Mouse (Mus musculus) neural tube, embryonic 14.5 days (tissue): Measurements from ENCODE around the gene Uba1. TPM values are rescaled to one million over a fixed set of nuclear protein-coding genes. Genes with fewer than 3 reads are reported as not detected.

Source experiments
- ATAC-seq: fragments of 200-750 bp; cut with Nextera tagmentation; 2 replicates; pipeline ENCODE4 v1.8.0; 2017; ENCODE audit warnings: low read depth, mild to moderate bottlenecking, moderate TSS enrichment, moderate library complexity
- H3K27ac ChIP-seq: fragments of 300-500 bp; sonication (generic); 2 replicates; pipeline ENCODE4 v1.5.1; 2014; ENCODE audit warnings: low read depth, mild to moderate bottlenecking, control low read depth, low read length, moderate library complexity, mixed read lengths
- H3K27me3 ChIP-seq: fragments of 300-500 bp; sonication (generic); 2 replicates; pipeline ENCODE4 v1.6.1; 2014; ENCODE audit warnings: low read length; ENCODE audit not compliant: control insufficient read depth, insufficient read depth
- H3K36me3 ChIP-seq: fragments of 300-500 bp; sonication (generic); 2 replicates; pipeline ENCODE4 v1.6.1; 2014; ENCODE audit warnings: low read length, mixed read lengths; ENCODE audit not compliant: control insufficient read depth, insufficient read depth
- H3K4me1 ChIP-seq: fragments of 300-500 bp; sonication (generic); 2 replicates; pipeline ENCODE4 v1.6.1; 2014; ENCODE audit warnings: low read length; ENCODE audit not compliant: control insufficient read depth, insufficient read depth
- H3K4me2 ChIP-seq: fragments of 300-500 bp; sonication (generic); 2 replicates; pipeline ENCODE4 v1.6.1; 2014; ENCODE audit warnings: mild to moderate bottlenecking, low read depth, low read length, control low read depth
- H3K4me3 ChIP-seq: fragments of 300-500 bp; sonication (generic); 2 replicates; pipeline ENCODE4 v1.5.1; 2014; ENCODE audit warnings: low read depth, low read length, control low read depth, mixed read lengths
- H3K9ac ChIP-seq: fragments of 300-500 bp; sonication (generic); replicated peaks from 2 replicates; pipeline ENCODE4 v1.6.1; 2014; ENCODE audit warnings: low read depth, mild to moderate bottlenecking, control low read depth, low read length, mixed read lengths
- H3K9me3 ChIP-seq: fragments of 300-500 bp; sonication (generic); 2 replicates; pipeline ENCODE4 v1.6.1; 2016; ENCODE audit warnings: low read length; ENCODE audit not compliant: control insufficient read depth
- WGBS: fragments of 180-500 bp; shearing (Covaris S2); extraction: QIAGEN DNeasy Blood & Tissue Kit; methylation state at CpG from one replicate; pipeline ENCODE4 v1.1.7; 2014; 5-methylcytosine and 5-hydroxymethylcytosine counted together
- polyA plus RNA-seq: library from polyadenylated mRNA; unstranded; fragments of >200 nt; fragmentation: Nextera tagmentation; extraction: Ambion mirVana; gene quantifications from 2 replicates; pipeline ENCODE4 v1.2.1, GENCODE M21; 2014

Uba1 gene
- 318 and 392 TPM in 2 replicates for polyA plus RNA-seq

GRCm38 (mm10) chrX:20658026-20658652, at the start of gene Uba1:
Uba1 (plus strand) TSS chrX:20658326.
- no peaks in the 10 kb centered on the region for H3K9me3 ChIP-seq
- no peaks in the 10 kb centered on the region for H3K4me1 ChIP-seq
- H3K9ac ChIP-seq = peak within 1 kb of the TSS; percentile 21; the same call in 1 of the 2 replicates
- ATAC-seq = peak; percentile 82
- H3K4me2 ChIP-seq = peak within 1 kb of the TSS; percentile 47
- peak within 1 kb of the TSS; percentile 40 for H3K4me3 ChIP-seq
- no peaks in the 10 kb centered on the region for H3K27me3 ChIP-seq
- H3K36me3 ChIP-seq = no peaks in the 10 kb centered on the region
- WGBS = 8% methylated on average over 27 of the region's 27 CpGs
- H3K27ac ChIP-seq = no peak within 1 kb of the TSS

GRCm38 (mm10) chrX:20608500-20608899, 49.6 kb upstream of the Uba1 start:
- ATAC-seq = no peak
- no peaks in the 10 kb centered on the region for H3K9me3 ChIP-seq
- no peak overlapping the region for H3K9ac ChIP-seq
- H3K4me3 ChIP-seq = no peak overlapping the region
- WGBS = 89% methylated on average over 4 of the region's 4 CpGs
- H3K4me1 ChIP-seq = no peaks in the 10 kb centered on the region
- no peak overlapping the region for H3K4me2 ChIP-seq
- no peak overlapping the region for H3K27ac ChIP-seq
- no peaks in the 10 kb centered on the region for H3K27me3 ChIP-seq
- no peaks in the 10 kb centered on the region for H3K36me3 ChIP-seq

- Histone ChIP-seq H3K4me3 (peak overlapping the region; percentile 45), H3K4me2 (peak overlapping the region; percentile 39), H3K9me3 (no peaks in the 10 kb centered on the region), H3K27ac (peak overlapping the region; percentile 81), H3K4me1 (no peaks in the 10 kb centered on the region; the same call in 1 of the 2 replicates), H3K27me3 (no peaks in the 10 kb centered on the region), H3K36me3 (no peaks in the 10 kb centered on the region), H3K9ac (peak overlapping the region; percentile 44; the same call in 1 of the 2 replicates)
- no peak for ATAC-seq
- 21% methylated on average over 17 of the region's 17 CpGs for WGBS
Observed at GRCm38 (mm10) chrX:20616861-20617175, 41.3 kb upstream of the Uba1 start.

GRCm38 (mm10) chrX:20617176-20617902, 40.8 kb upstream of the Uba1 start, which contains the start of the genes Rbm10 and Ndufb11:
Rbm10 (plus strand) TSS chrX:20617503.
Ndufb11 (minus strand) TSS chrX:20617619.
- no peaks in the 10 kb centered on the region for H3K36me3 ChIP-seq
- peak within 1 kb of the TSS; percentile 57 for H3K4me2 ChIP-seq
- 13% methylated on average over 41 of the region's 49 CpGs for whole genome bisulfite sequencing
- peak within 1 kb of the TSS; percentile 85 for H3K27ac ChIP-seq
- ATAC-seq = peak; percentile 97
- no peaks in the 10 kb centered on the region for H3K27me3 ChIP-seq
- peak within 1 kb of the TSS; percentile 48 for H3K9ac ChIP-seq
- peak within 1 kb of the TSS; percentile 45 for H3K4me3 ChIP-seq
- H3K9me3 ChIP-seq = no peaks in the 10 kb centered on the region
- no peaks in the 10 kb centered on the region; the same call in 1 of the 2 replicates for H3K4me1 ChIP-seq

GRCm38 (mm10) chrX:20617903-20618399, 40.2 kb upstream of the Uba1 start:
- no peaks in the 10 kb centered on the region for H3K27me3 ChIP-seq
- H3K4me3 ChIP-seq = peak overlapping the region; percentile 45
- peak overlapping the region; percentile 85 for H3K27ac ChIP-seq
- no peaks in the 10 kb centered on the region for H3K9me3 ChIP-seq
- H3K4me1 ChIP-seq = no peaks in the 10 kb centered on the region; the same call in 1 of the 2 replicates
- no peaks in the 10 kb centered on the region for H3K36me3 ChIP-seq
- ATAC-seq = peak; percentile 65
- H3K9ac ChIP-seq = peak overlapping the region; percentile 48
- H3K4me2 ChIP-seq = peak overlapping the region; percentile 57
- 20% methylated on average over 31 of the region's 31 CpGs for WGBS

GRCm38 (mm10) chrX:20638141-20638540, 20.0 kb upstream of the Uba1 start:
- H3K36me3 ChIP-seq = peaks cover 4% of the 10 kb centered on the region; the same call in 1 of the 2 replicates
- H3K9ac ChIP-seq = no peak overlapping the region
- no peaks in the 10 kb centered on the region for H3K27me3 ChIP-seq
- H3K27ac ChIP-seq = no peak overlapping the region
- WGBS = 90% methylated on average over 2 of the region's 2 CpGs
- H3K9me3 ChIP-seq = no peaks in the 10 kb centered on the region
- H3K4me3 ChIP-seq = no peak overlapping the region
- no peaks in the 10 kb centered on the region for H3K4me1 ChIP-seq
- no peak overlapping the region for H3K4me2 ChIP-seq
- ATAC-seq = no peak

- H3K27me3 ChIP-seq = no peaks in the 10 kb centered on the region
Observed at GRCm38 (mm10) chrX:20644780-20645179, 13.3 kb upstream of the Uba1 start.

GRCm38 (mm10) chrX:20657593-20657992, 533 bp upstream of the Uba1 start:
- H3K36me3 ChIP-seq = no peaks in the 10 kb centered on the region
- peak overlapping the region; percentile 47; the same call in 1 of the 2 replicates for H3K4me2 ChIP-seq
- H3K4me1 ChIP-seq = no peaks in the 10 kb centered on the region
- H3K4me3 ChIP-seq = peak overlapping the region; percentile 40; the same call in 1 of the 2 replicates
- 28% methylated on average over 5 of the region's 5 CpGs for WGBS
- H3K9me3 ChIP-seq = no peaks in the 10 kb centered on the region
- no peak overlapping the region for H3K9ac ChIP-seq
- 0 out of 2 replicates have a peak, but pooled peaks have one; percentile 0 for ATAC-seq
- H3K27me3 ChIP-seq = no peaks in the 10 kb centered on the region
- H3K27ac ChIP-seq = no peak overlapping the region

More at GRCm38 (mm10) chrX:20644780-20645179, 13.3 kb upstream of the Uba1 start:
- Histone ChIP-seq H3K36me3 (peaks cover 10% of the 10 kb centered on the region; the same call in 1 of the 2 replicates), H3K4me3 (no peak overlapping the region), H3K27ac (no peak overlapping the region), H3K9me3 (no peaks in the 10 kb centered on the region), H3K4me2 (no peak overlapping the region), H3K4me1 (no peaks in the 10 kb centered on the region), H3K9ac (no peak overlapping the region)
- 86% methylated on average over 5 of the region's 5 CpGs for whole genome bisulfite sequencing
- no peak for ATAC-seq
